Mouse (Mus musculus): ENCODE measurements around the gene Nfib.

GRCm38 (mm10) chr4:82530875-82531353 is 174.6 kb downstream of the Nfib start:
- TF ChIP-seq CTCF (IDR thresholded peaks at IDR 0.05; ENCODE audit: low read depth) (no peak), EP300 (IDR thresholded peaks at IDR 0.05; ENCODE audit: low read depth) (no peak)

Data from liver, embryonic 14.5 days (tissue).